Comparison of ENCODE assay signal across 9 mouse cellular contexts in genomic region chr9:48984320-48984844, GRCm38 (mm10). TPM values are rescaled to one million over a fixed set of nuclear protein-coding genes. Genes with fewer than 3 reads are reported as not detected.
DNase-seq lines count a peak whose midpoint lies in the region; ATAC-seq and TF ChIP-seq lines count a peak whose summit lies in the region.
"Had no signal": no experiment of that assay in that cellular context is flagged by ENCODE, and none has a peak within 500 bp of the region (broad histone marks: within the 10 kb centered on the region; RNA-seq: fewer than 3 reads in every experiment).

No protein-coding gene starts in this region.

- peak overlapping the region; percentile 91 for H3K4me3 ChIP-seq in erythroblast, embryonic 14.5 days (replicated peaks)
- peak overlapping the region; percentile 46 for H3K4me3 ChIP-seq in embryonic fibroblast, embryonic 13.5 days (ENCODE audit: insufficient read depth, low read length)
- H3K4me3 ChIP-seq in liver, embryonic 11.5 days (ENCODE audit: low read depth, low read length) = peak overlapping the region; percentile 81
- H3K4me3 ChIP-seq in stomach, embryonic 15.5 days (replicated peaks) = peak overlapping the region; percentile 87

- TF ChIP-seq POLR2A in embryonic fibroblast, embryonic 13.5 days (IDR thresholded peaks at IDR 0.05; ENCODE audit: low read depth, low read length) = no peak

- DNase-seq in 3134 (ENCODE audit: extremely low read depth, insufficient read length, low spot score) = peak; percentile 30
- DNase-seq in liver, embryonic 11.5 days (ENCODE audit: low spot score) = no peak
- DNase-seq in cerebellum, postnatal 14 days = no peak
- DNase-seq in layer of hippocampus, postnatal 36 days = no peak

- TF ChIP-seq CTCF in embryonic fibroblast, embryonic 13.5 days (IDR thresholded peaks at IDR 0.05; ENCODE audit: borderline replicate concordance, insufficient read depth, low read length) = no peak

- peaks cover 5% of the 10 kb centered on the region for H3K27me3 ChIP-seq in erythroblast, embryonic 14.5 days (ENCODE audit: control insufficient read depth)
- no peaks in the 10 kb centered on the region for H3K27me3 ChIP-seq in liver, embryonic 11.5 days (replicated peaks; ENCODE audit: control insufficient read depth, insufficient read depth, low read length)
- no peaks in the 10 kb centered on the region for H3K27me3 ChIP-seq in stomach, embryonic 15.5 days (replicated peaks)

- ATAC-seq in erythroblast, adult 5-6 weeks (replicated peaks; ENCODE audit: low FRiP score, poor library complexity, severe bottlenecking) = no peak; the same call in 1 of the 2 replicates
- no peak for ATAC-seq in liver, embryonic 11.5 days (replicated peaks; ENCODE audit: low FRiP score)
- 0 out of 2 replicates have a peak, but pooled peaks have one; percentile 2 for ATAC-seq in stomach, embryonic 15.5 days (ENCODE audit: insufficient read depth, low FRiP score, low read depth)

- H3K27ac ChIP-seq in embryonic fibroblast, embryonic 13.5 days (ENCODE audit: insufficient read depth, low read length) = peak overlapping the region; percentile 81
- H3K27ac ChIP-seq in liver, embryonic 11.5 days (ENCODE audit: low read depth, low read length) = peak overlapping the region; percentile 84
- H3K27ac ChIP-seq in stomach, embryonic 15.5 days = peak overlapping the region; percentile 92

- peaks cover 43% of the 10 kb centered on the region for H3K4me1 ChIP-seq in erythroblast, embryonic 14.5 days (ENCODE audit: control insufficient read depth)
- peaks cover 5% of the 10 kb centered on the region for H3K4me1 ChIP-seq in embryonic fibroblast, embryonic 13.5 days (ENCODE audit: control insufficient read depth, insufficient read depth, low read length)
- H3K4me1 ChIP-seq in liver, embryonic 11.5 days (replicated peaks; ENCODE audit: control insufficient read depth, insufficient read depth, low read length) = peaks cover 23% of the 10 kb centered on the region
- H3K4me1 ChIP-seq in stomach, embryonic 15.5 days = peaks cover 8% of the 10 kb centered on the region

- H3K4me2 ChIP-seq in liver, embryonic 11.5 days = peak overlapping the region; percentile 97
- H3K4me2 ChIP-seq in stomach, embryonic 15.5 days = peak overlapping the region; percentile 81

- 26% methylated on average over 8 of the region's 8 CpGs for WGBS in liver, embryonic 11.5 days
- WGBS in stomach, embryonic 15.5 days = 20% methylated on average over 8 of the region's 8 CpGs

- H3K9me3 ChIP-seq in erythroblast, embryonic 14.5 days (ENCODE audit: control insufficient read depth, low read length) = peaks cover 5% of the 10 kb centered on the region
- H3K9me3 ChIP-seq in liver, embryonic 11.5 days (ENCODE audit: control insufficient read depth, low read length) = no peaks in the 10 kb centered on the region
- no peaks in the 10 kb centered on the region for H3K9me3 ChIP-seq in stomach, embryonic 15.5 days

- H3K9ac ChIP-seq in liver, embryonic 11.5 days (ENCODE audit: low read depth, low read length) = peak overlapping the region; percentile 72
- H3K9ac ChIP-seq in stomach, embryonic 15.5 days = peak overlapping the region; percentile 42; the same call in 1 of the 2 replicates

- H3K36me3 ChIP-seq in erythroblast, embryonic 14.5 days (ENCODE audit: control insufficient read depth) = no peaks in the 10 kb centered on the region
- no peaks in the 10 kb centered on the region for H3K36me3 ChIP-seq in liver, embryonic 11.5 days (ENCODE audit: control insufficient read depth, insufficient read depth, low read length)
- H3K36me3 ChIP-seq in stomach, embryonic 15.5 days = no peaks in the 10 kb centered on the region

RNA-seq across cellular contexts. Expression of gene Usp28, which starts 0.8 kb away (rescaled TPM):
- 0.02 and 0.10 TPM in 2 replicates for polyA plus RNA-seq in erythroblast, embryonic 14.5 days (2012)
- total RNA-seq in erythroblast, adult 5-6 weeks (2015; ENCODE audit: low replicate concordance) = 2.5 and 6.3 TPM in 2 replicates
- total RNA-seq in erythroblast, adult 5-6 weeks (2017; ENCODE audit: low replicate concordance) = 3.2 and 4.5 TPM in 2 replicates
- polyA plus RNA-seq in embryonic fibroblast, embryonic 13.5 days (2011; ENCODE audit: insufficient read length, low read depth, missing spikeins) = 20.7 and 22.5 TPM in 2 replicates
- 15.2 and 15.4 TPM in 2 replicates for polyA plus RNA-seq in liver, embryonic 11.5 days (2014; fragmentation: Nextera tagmentation; extraction: Ambion mirVana)
- polyA plus RNA-seq in stomach, embryonic 15.5 days (2015; fragmentation: Nextera tagmentation; extraction: Ambion mirVana) = 23.3 and 24.2 TPM in 2 replicates
- total RNA-seq in layer of hippocampus, postnatal 36 days (2021) = 10 to 100 TPM; 36.4 to 36.8 TPM

RNA-seq across cellular contexts. Expression of gene Htr3b, which starts 19.6 kb away (rescaled TPM):
- polyA plus RNA-seq in erythroblast, embryonic 14.5 days (2012) = not detected in 2 replicates
- total RNA-seq in erythroblast, adult 5-6 weeks (2015; ENCODE audit: low replicate concordance) = not detected in 2 replicates
- not detected in 2 replicates for total RNA-seq in erythroblast, adult 5-6 weeks (2017; ENCODE audit: low replicate concordance)
- not detected in 2 replicates for polyA plus RNA-seq in embryonic fibroblast, embryonic 13.5 days (2011; ENCODE audit: insufficient read length, low read depth, missing spikeins)
- polyA plus RNA-seq in liver, embryonic 11.5 days (2014; fragmentation: Nextera tagmentation; extraction: Ambion mirVana) = not detected in 2 replicates
- 0.32 and 0.48 TPM in 2 replicates for polyA plus RNA-seq in stomach, embryonic 15.5 days (2015; fragmentation: Nextera tagmentation; extraction: Ambion mirVana)
- total RNA-seq in layer of hippocampus, postnatal 36 days (2021) = not detected
- total RNA-seq: neutrophil, adult 5-6 weeks had no signal

Comparison
In these comparisons a context has a peak if more than half of its experiments do, and no peak if none do; other contexts are left out.
1. RNA of gene Usp28, which starts 0.8 kb away (polyA plus RNA-seq): 23.3 to 24.2 TPM in stomach, embryonic 15.5 days, 20.7 to 22.5 TPM in embryonic fibroblast, embryonic 13.5 days and 15.2 to 15.4 TPM in liver, embryonic 11.5 days; 0.02 to 0.10 TPM in erythroblast, embryonic 14.5 days; every median in the first group is over 10 times any median in the second.
2. Peak in every context shown above with its lines, with median percentiles within 50 percentile points of each other: H3K4me3 ChIP-seq and H3K27ac ChIP-seq.